Mouse (Mus musculus): ENCODE measurements around the gene Rsu1.

Rsu1 gene

GRCm38 (mm10) chr2:13072243-13072642 lies 199.0 kb downstream of the Rsu1 start:
- DNase-seq (ENCODE audit: low read depth in 2 of 2, low spot score in 2 of 2), result no peak

GRCm38 (mm10) chr2:13060426-13061170 lies 210.6 kb downstream of the Rsu1 start:
- DNase-seq (ENCODE audit: low read depth in 2 of 2, low spot score in 2 of 2), result no peak

- DNase-seq (ENCODE audit: low read depth in 2 of 2, low spot score in 2 of 2), result no peak
Observed at GRCm38 (mm10) chr2:13048649-13049048, 222.6 kb downstream of the Rsu1 start.

GRCm38 (mm10) chr2:13044555-13044954 lies 226.7 kb downstream of the Rsu1 start:
- no peak for DNase-seq (ENCODE audit: low read depth in 2 of 2, low spot score in 2 of 2)

- no peak for DNase-seq (ENCODE audit: low read depth in 2 of 2, low spot score in 2 of 2)
Observed at GRCm38 (mm10) chr2:13039785-13040184, 231.4 kb downstream of the Rsu1 start.

- DNase-seq (ENCODE audit: low read depth in 2 of 2, low spot score in 2 of 2), result no peak
Observed at GRCm38 (mm10) chr2:13038772-13039171, 232.4 kb downstream of the Rsu1 start.

All from CD8-positive naive resting alpha-beta T cell, adult 2 months (primary cell).